Mouse (Mus musculus): ENCODE measurements around the gene Rps24. TPM values are rescaled to one million over a fixed set of nuclear protein-coding genes. Genes with fewer than 3 reads are reported as not detected.
"Not testable (repeated sequence)": the region's sequence is repeated elsewhere in the genome, so short reads cannot be mapped to it uniquely, and the experiment has no call there.

Gene Rps24
- 255 and 261 TPM in 2 replicates for polyA plus RNA-seq (2012; rRNA removed)

- TF ChIP-seq CTCF (IDR thresholded peaks at IDR 0.05; ENCODE audit: extremely low read depth, insufficient read length, insufficient replicate concordance, low read depth, low read length): peak; percentile 75; the same call in 1 of the 2 replicates
- TF ChIP-seq POLR2A (IDR thresholded peaks at IDR 0.05; ENCODE audit: low read depth, low read length): peak; percentile 29; the same call in 1 of the 2 replicates
- under 1% methylated on average over 30 of the region's 30 CpGs for whole genome bisulfite sequencing
- Histone ChIP-seq H3K27ac (ENCODE audit: insufficient read depth, low read depth, low read length) (peak within 1 kb of the TSS; percentile 25; the same call in 1 of the 2 replicates), H3K27me3 (ENCODE audit: control insufficient read depth, insufficient read depth, low read length) (no peaks in the 10 kb centered on the region), H3K4me1 (ENCODE audit: control insufficient read depth, insufficient read depth, insufficient read length, low read length) (peaks cover 13% of the 10 kb centered on the region; the same call in 1 of the 2 replicates), H3K4me3 (ENCODE audit: low read depth, low read length) (peak within 1 kb of the TSS; percentile 97), H3K36me3 (ENCODE audit: control insufficient read depth, insufficient read depth, low read length) (peaks cover 10% of the 10 kb centered on the region)
Measured at GRCm38 (mm10) chr14:24486773-24487227, at the start of gene Rps24, which contains the start of gene Polr3a. TSS of gene Rps24 (plus strand) at chr14:24487125. TSS of gene Polr3a (minus strand) at chr14:24487058.

- H3K4me1 ChIP-seq (ENCODE audit: control insufficient read depth, insufficient read depth, insufficient read length, low read length); H3K27ac ChIP-seq (ENCODE audit: insufficient read depth, low read depth, low read length); H3K27me3 ChIP-seq (ENCODE audit: control insufficient read depth, insufficient read depth, low read length); H3K4me3 ChIP-seq (ENCODE audit: low read depth, low read length): not testable (repeated sequence)
- whole genome bisulfite sequencing: 83% methylated on average over 4 of the region's 4 CpGs
- H3K36me3 ChIP-seq (ENCODE audit: control insufficient read depth, insufficient read depth, low read length): peaks cover 14% of the 10 kb centered on the region
Measured at GRCm38 (mm10) chr14:24443529-24443928, 43.4 kb upstream of the Rps24 start.

- Histone ChIP-seq H3K4me1 (ENCODE audit: control insufficient read depth, insufficient read depth, insufficient read length, low read length) (no peaks in the 10 kb centered on the region), H3K36me3 (ENCODE audit: control insufficient read depth, insufficient read depth, low read length) (peaks cover 79% of the 10 kb centered on the region), H3K27ac (ENCODE audit: insufficient read depth, low read depth, low read length) (no peak overlapping the region), H3K4me3 (ENCODE audit: low read depth, low read length) (no peak overlapping the region), H3K27me3 (ENCODE audit: control insufficient read depth, insufficient read depth, low read length) (no peaks in the 10 kb centered on the region)
- TF ChIP-seq POLR2A (IDR thresholded peaks at IDR 0.05; ENCODE audit: low read depth, low read length): no peak
- TF ChIP-seq CTCF (IDR thresholded peaks at IDR 0.05; ENCODE audit: extremely low read depth, insufficient read length, insufficient replicate concordance, low read depth, low read length): no peak
- 89% methylated on average over 3 of the region's 3 CpGs for WGBS
Measured at GRCm38 (mm10) chr14:24458191-24458590, 28.7 kb upstream of the Rps24 start.

- Histone ChIP-seq H3K36me3 (ENCODE audit: control insufficient read depth, insufficient read depth, low read length) (peaks cover 75% of the 10 kb centered on the region), H3K4me3 (ENCODE audit: low read depth, low read length) (no peak overlapping the region), H3K4me1 (ENCODE audit: control insufficient read depth, insufficient read depth, insufficient read length, low read length) (no peaks in the 10 kb centered on the region), H3K27ac (ENCODE audit: insufficient read depth, low read depth, low read length) (no peak overlapping the region), H3K27me3 (ENCODE audit: control insufficient read depth, insufficient read depth, low read length) (no peaks in the 10 kb centered on the region)
- WGBS: 69% methylated on average over 6 of the region's 6 CpGs
- no peak for TF ChIP-seq CTCF (IDR thresholded peaks at IDR 0.05; ENCODE audit: extremely low read depth, insufficient read length, insufficient replicate concordance, low read depth, low read length)
- no peak for TF ChIP-seq POLR2A (IDR thresholded peaks at IDR 0.05; ENCODE audit: low read depth, low read length)
Measured at GRCm38 (mm10) chr14:24468806-24469205, 18.1 kb upstream of the Rps24 start.

- no peaks in the 10 kb centered on the region for H3K27me3 ChIP-seq (ENCODE audit: control insufficient read depth, insufficient read depth, low read length)
- peaks cover 15% of the 10 kb centered on the region for H3K36me3 ChIP-seq (ENCODE audit: control insufficient read depth, insufficient read depth, low read length)
- no peak overlapping the region for H3K27ac ChIP-seq (ENCODE audit: insufficient read depth, low read depth, low read length)
- no peak for TF ChIP-seq CTCF (IDR thresholded peaks at IDR 0.05; ENCODE audit: extremely low read depth, insufficient read length, insufficient replicate concordance, low read depth, low read length)
- no peak for TF ChIP-seq POLR2A (IDR thresholded peaks at IDR 0.05; ENCODE audit: low read depth, low read length)
- 1% methylated on average over 13 of the region's 13 CpGs for WGBS
- H3K4me1 ChIP-seq (ENCODE audit: control insufficient read depth, insufficient read depth, insufficient read length, low read length): peaks cover 9% of the 10 kb centered on the region; the same call in 1 of the 2 replicates
- peak overlapping the region; percentile 97 for H3K4me3 ChIP-seq (ENCODE audit: low read depth, low read length)
Measured at GRCm38 (mm10) chr14:24486241-24486767, 621 bp upstream of the Rps24 start.

- not testable (repeated sequence) for H3K27me3 ChIP-seq (ENCODE audit: control insufficient read depth, insufficient read depth, low read length); H3K27ac ChIP-seq (ENCODE audit: insufficient read depth, low read depth, low read length); H3K4me3 ChIP-seq (ENCODE audit: low read depth, low read length)
- WGBS: 88% methylated on average over 7 of the region's 7 CpGs
- H3K4me1 ChIP-seq (ENCODE audit: control insufficient read depth, insufficient read depth, insufficient read length, low read length): peaks cover 15% of the 10 kb centered on the region; the same call in 1 of the 2 replicates
- H3K36me3 ChIP-seq (ENCODE audit: control insufficient read depth, insufficient read depth, low read length): peaks cover 20% of the 10 kb centered on the region
Measured at GRCm38 (mm10) chr14:24489772-24490171, 2.8 kb downstream of the Rps24 start.

- peak overlapping the region; percentile 86 for H3K4me3 ChIP-seq (ENCODE audit: low read depth, low read length)
- TF ChIP-seq CTCF (IDR thresholded peaks at IDR 0.05; ENCODE audit: extremely low read depth, insufficient read length, insufficient replicate concordance, low read depth, low read length): no peak
- peak; percentile 83 for TF ChIP-seq POLR2A (IDR thresholded peaks at IDR 0.05; ENCODE audit: low read depth, low read length)
- peaks cover 16% of the 10 kb centered on the region; the same call in 1 of the 2 replicates for H3K4me1 ChIP-seq (ENCODE audit: control insufficient read depth, insufficient read depth, insufficient read length, low read length)
- peak overlapping the region; percentile 33; the same call in 1 of the 2 replicates for H3K27ac ChIP-seq (ENCODE audit: insufficient read depth, low read depth, low read length)
- under 1% methylated on average over 64 of the region's 64 CpGs for WGBS
- peaks cover 26% of the 10 kb centered on the region for H3K36me3 ChIP-seq (ENCODE audit: control insufficient read depth, insufficient read depth, low read length)
- no peaks in the 10 kb centered on the region for H3K27me3 ChIP-seq (ENCODE audit: control insufficient read depth, insufficient read depth, low read length)
Measured at GRCm38 (mm10) chr14:24490468-24491265, 3.7 kb downstream of the Rps24 start.

All from small intestine, adult 2 months (tissue).